Mouse (Mus musculus) neural tube, embryonic 10.5 days (tissue): ENCODE data around the gene Ascc1.
A peak's percentile ranks its signal among the peaks of the same experiment; 100 is the strongest.
"Not testable (repeated sequence)": the region's sequence is repeated elsewhere in the genome, so short reads cannot be mapped to it uniquely, and the experiment has no call there.

Experiments used
- DNase-seq: peaks from one replicate; pipeline ENCODE4 v3.0.0-alpha.2; 2017; ENCODE audit warnings: low spot score; ENCODE audit errors: extremely low spot score

Ascc1 gene

GRCm38 (mm10) chr10:60110908-60111475, 108.4 kb downstream of the Ascc1 start:
- no peak for DNase-seq

GRCm38 (mm10) chr10:60113965-60114690, 111.5 kb downstream of the Ascc1 start:
- DNase-seq, result no peak

- peak; percentile 45 for DNase-seq
Observed at GRCm38 (mm10) chr10:60115345-60116185, 113.0 kb downstream of the Ascc1 start.

- DNase-seq, result no peak
Observed at GRCm38 (mm10) chr10:60116997-60117396, 114.4 kb downstream of the Ascc1 start.

GRCm38 (mm10) chr10:60118464-60118863, 115.9 kb downstream of the Ascc1 start:
- DNase-seq, result no peak

- DNase-seq, result no peak
Observed at GRCm38 (mm10) chr10:60120630-60121029, 118.0 kb downstream of the Ascc1 start.

- no peak for DNase-seq
Observed at GRCm38 (mm10) chr10:60124078-60124477, 121.5 kb downstream of the Ascc1 start.

- no peak for DNase-seq
Observed at GRCm38 (mm10) chr10:60125529-60126327, 123.1 kb downstream of the Ascc1 start.

- no peak for DNase-seq
Observed at GRCm38 (mm10) chr10:60128287-60128686, 125.7 kb downstream of the Ascc1 start.

- no peak for DNase-seq
Observed at GRCm38 (mm10) chr10:60130504-60130903, 127.9 kb downstream of the Ascc1 start.

GRCm38 (mm10) chr10:60133501-60133900, 130.9 kb downstream of the Ascc1 start:
- DNase-seq, result peak; percentile 25

GRCm38 (mm10) chr10:60134201-60134600, 131.6 kb downstream of the Ascc1 start:
- no peak for DNase-seq

- DNase-seq, result not testable (repeated sequence)
Observed at GRCm38 (mm10) chr10:60136010-60136409, 133.4 kb downstream of the Ascc1 start.

GRCm38 (mm10) chr10:60136935-60137334, 134.3 kb downstream of the Ascc1 start:
- no peak for DNase-seq

- DNase-seq, result no peak
Observed at GRCm38 (mm10) chr10:60138680-60139079, 136.1 kb downstream of the Ascc1 start.

GRCm38 (mm10) chr10:60140751-60141150, 138.1 kb downstream of the Ascc1 start:
- DNase-seq, result no peak

- DNase-seq, result no peak
Observed at GRCm38 (mm10) chr10:60141656-60142160, 139.1 kb downstream of the Ascc1 start.

- DNase-seq, result not testable (repeated sequence)
Observed at GRCm38 (mm10) chr10:60147510-60148047, 145.0 kb downstream of the Ascc1 start.

- DNase-seq, result peak; percentile 84
Observed at GRCm38 (mm10) chr10:60148087-60148486, 145.5 kb downstream of the Ascc1 start.
